Mouse (Mus musculus) embryonic fibroblast, embryonic 13.5 days (primary cell): ENCODE data around the gene Hcn3.
A peak's percentile ranks its signal among the peaks of the same experiment; 100 is the strongest.

ENCODE experiments used
- CTCF ChIP-seq: IDR thresholded peaks from 2 replicates; pipeline ENCODE4 v1.5.1; 2011; ENCODE audit warnings: mild to moderate bottlenecking, control low read depth, low read length, moderate library complexity, borderline replicate concordance; ENCODE audit not compliant: insufficient read depth
- POLR2A ChIP-seq: IDR thresholded peaks from 2 replicates; pipeline ENCODE4 v1.6.1; 2011; ENCODE audit warnings: low read depth, mild to moderate bottlenecking, control low read depth, low read length, moderate library complexity

- TF ChIP-seq CTCF (no peak), POLR2A (peak; percentile 73)
These were observed 17.5 kb upstream of the Hcn3 start, which contains the start of gene Scamp3 for GRCm38 (mm10) chr3:89177242-89178106.
